Mouse (Mus musculus) limb, embryonic 13.5 days (tissue): ENCODE measurements at regions not wholly inside any gene's neighbourhood (a gene's known extent, or its start where the extent isn't known, plus 50 kb on each side); places are given as distances from the start of the nearest gene placed in this dataset.

Source experiments
- ATAC-seq: fragments of 200-750 bp; cut with Nextera tagmentation; 2 replicates; pipeline ENCODE4 v1.8.0; 2017; ENCODE audit warnings: low read depth, moderate number of reproducible peaks, moderate TSS enrichment; ENCODE audit not compliant: low FRiP score
- H3K27ac ChIP-seq: fragments of 300-500 bp; sonication (generic); 2 replicates; pipeline ENCODE4 v1.5.1; 2015; ENCODE audit warnings: inconsistent platforms, mild to moderate bottlenecking, moderate library complexity
- H3K27me3 ChIP-seq: fragments of 300-500 bp; sonication (generic); 2 replicates; pipeline ENCODE4 v1.6.1; 2015; ENCODE audit warnings: mild to moderate bottlenecking, inconsistent platforms
- H3K36me3 ChIP-seq: fragments of 300-500 bp; sonication (generic); 2 replicates; pipeline ENCODE4 v1.6.1; 2015; ENCODE audit warnings: inconsistent platforms, mild to moderate bottlenecking, moderate library complexity
- H3K4me1 ChIP-seq: fragments of 300-500 bp; sonication (generic); 2 replicates; pipeline ENCODE4 v1.6.1; 2015; ENCODE audit warnings: inconsistent platforms
- H3K4me2 ChIP-seq: fragments of 300-500 bp; sonication (generic); replicated peaks from 2 replicates; pipeline ENCODE4 v1.6.1; 2015; ENCODE audit warnings: inconsistent platforms, mild to moderate bottlenecking, moderate library complexity
- H3K4me3 ChIP-seq: fragments of 300-500 bp; sonication (generic); 2 replicates; pipeline ENCODE4 v1.5.1; 2015; ENCODE audit warnings: moderate library complexity, mild to moderate bottlenecking, inconsistent platforms
- H3K9ac ChIP-seq: fragments of 300-500 bp; sonication (generic); 2 replicates; pipeline ENCODE4 v1.6.1; 2015; ENCODE audit warnings: mild to moderate bottlenecking, inconsistent platforms
- H3K9me3 ChIP-seq: fragments of 300-500 bp; sonication (generic); 2 replicates; pipeline ENCODE4 v1.6.1; 2016; ENCODE audit warnings: inconsistent platforms
- WGBS: fragments of 180-500 bp; shearing (Covaris S2); methylation state at CpG from one replicate; pipeline ENCODE4 v1.1.7; 2015; 5-methylcytosine and 5-hydroxymethylcytosine counted together

GRCm38 (mm10) chr2:50853538-50854244 is 295.2 kb downstream of the Rnd3 start:
- Histone ChIP-seq H3K4me3 (no peak overlapping the region), H3K9me3 (no peaks in the 10 kb centered on the region), H3K9ac (no peak overlapping the region), H3K4me1 (peaks cover 30% of the 10 kb centered on the region), H3K27ac (no peak overlapping the region), H3K4me2 (0 out of 2 replicates have a peak overlapping the region, but pooled peaks have one; percentile 7), H3K36me3 (no peaks in the 10 kb centered on the region), H3K27me3 (0 out of 2 replicates have a peak, but pooled peaks cover 5% of the 10 kb centered on the region)
- ATAC-seq = peak; percentile 63; the same call in 1 of the 2 replicates
- WGBS = 36% methylated on average over 8 of the region's 8 CpGs

- Histone ChIP-seq H3K9ac (no peak overlapping the region), H3K27me3 (0 out of 2 replicates have a peak, but pooled peaks cover 5% of the 10 kb centered on the region), H3K27ac (no peak overlapping the region), H3K9me3 (no peaks in the 10 kb centered on the region), H3K4me3 (no peak overlapping the region), H3K36me3 (no peaks in the 10 kb centered on the region), H3K4me2 (no peak overlapping the region), H3K4me1 (peaks cover 30% of the 10 kb centered on the region)
- ATAC-seq = no peak
- 47% methylated on average over 2 of the region's 2 CpGs for WGBS
Measured at GRCm38 (mm10) chr2:50852413-50852919, 296.4 kb downstream of the Rnd3 start.

- no peak overlapping the region for H3K27ac ChIP-seq
- no peak overlapping the region for H3K9ac ChIP-seq
- no peaks in the 10 kb centered on the region for H3K36me3 ChIP-seq
- no peaks in the 10 kb centered on the region for H3K9me3 ChIP-seq
- peaks cover 28% of the 10 kb centered on the region for H3K4me1 ChIP-seq
- no peak overlapping the region for H3K4me3 ChIP-seq
- no peak overlapping the region for H3K4me2 ChIP-seq
- ATAC-seq = no peak
- WGBS = 89% methylated on average over 3 of the region's 3 CpGs
- H3K27me3 ChIP-seq = no peaks in the 10 kb centered on the region
Measured at GRCm38 (mm10) chr2:50850071-50850470, 298.8 kb downstream of the Rnd3 start.

- Histone ChIP-seq H3K4me2 (no peak overlapping the region), H3K27ac (no peak overlapping the region), H3K36me3 (no peaks in the 10 kb centered on the region), H3K27me3 (no peaks in the 10 kb centered on the region), H3K9me3 (0 out of 2 replicates have a peak, but pooled peaks cover 3% of the 10 kb centered on the region), H3K4me1 (no peaks in the 10 kb centered on the region), H3K9ac (no peak overlapping the region), H3K4me3 (no peak overlapping the region)
- 83% methylated on average over 2 of the region's 2 CpGs for WGBS
- ATAC-seq = no peak
Measured at GRCm38 (mm10) chr2:50841881-50842280, 307.0 kb downstream of the Rnd3 start.

- 39% methylated on average over 6 of the region's 6 CpGs for WGBS
- Histone ChIP-seq H3K36me3 (no peaks in the 10 kb centered on the region), H3K9ac (no peak overlapping the region), H3K4me2 (no peak overlapping the region), H3K4me3 (no peak overlapping the region), H3K27ac (no peak overlapping the region), H3K27me3 (0 out of 2 replicates have a peak, but pooled peaks cover 3% of the 10 kb centered on the region), H3K4me1 (peaks cover 10% of the 10 kb centered on the region), H3K9me3 (no peaks in the 10 kb centered on the region)
- ATAC-seq = no peak
Measured at GRCm38 (mm10) chr2:50835511-50836320, 313.2 kb downstream of the Rnd3 start.

GRCm38 (mm10) chr2:50833791-50834190 is 315.1 kb downstream of the Rnd3 start:
- Histone ChIP-seq H3K9me3 (no peaks in the 10 kb centered on the region), H3K27ac (no peak overlapping the region), H3K4me2 (no peak overlapping the region), H3K4me1 (peaks cover 10% of the 10 kb centered on the region), H3K27me3 (0 out of 2 replicates have a peak, but pooled peaks cover 3% of the 10 kb centered on the region), H3K36me3 (no peaks in the 10 kb centered on the region), H3K4me3 (no peak overlapping the region), H3K9ac (no peak overlapping the region)
- 81% methylated on average over 5 of the region's 5 CpGs for WGBS
- no peak for ATAC-seq

GRCm38 (mm10) chr2:50832471-50832870 is 316.4 kb downstream of the Rnd3 start:
- no peak overlapping the region for H3K4me2 ChIP-seq
- no peaks in the 10 kb centered on the region for H3K9me3 ChIP-seq
- H3K4me1 ChIP-seq = peaks cover 10% of the 10 kb centered on the region
- no peak overlapping the region for H3K9ac ChIP-seq
- ATAC-seq = no peak
- WGBS = 82% methylated on average over 4 of the region's 4 CpGs
- no peak overlapping the region for H3K4me3 ChIP-seq
- no peaks in the 10 kb centered on the region for H3K36me3 ChIP-seq
- H3K27me3 ChIP-seq = 0 out of 2 replicates have a peak, but pooled peaks cover 3% of the 10 kb centered on the region
- no peak overlapping the region for H3K27ac ChIP-seq

- H3K9ac ChIP-seq = no peak overlapping the region
- ATAC-seq = no peak
- H3K27ac ChIP-seq = no peak overlapping the region
- no peak overlapping the region for H3K4me3 ChIP-seq
- WGBS = 76% methylated on average over 5 of the region's 5 CpGs
- H3K4me1 ChIP-seq = peaks cover 10% of the 10 kb centered on the region
- H3K9me3 ChIP-seq = no peaks in the 10 kb centered on the region
- no peak overlapping the region for H3K4me2 ChIP-seq
- H3K27me3 ChIP-seq = 0 out of 2 replicates have a peak, but pooled peaks cover 3% of the 10 kb centered on the region
- no peaks in the 10 kb centered on the region for H3K36me3 ChIP-seq
Measured at GRCm38 (mm10) chr2:50830056-50830720, 318.7 kb downstream of the Rnd3 start.

GRCm38 (mm10) chr2:50827097-50827496 is 321.8 kb downstream of the Rnd3 start:
- Histone ChIP-seq H3K4me2 (0 out of 2 replicates have a peak overlapping the region, but pooled peaks have one; percentile 7), H3K9ac (no peak overlapping the region), H3K27ac (peak overlapping the region; percentile 33; the same call in 1 of the 2 replicates), H3K4me1 (peaks cover 14% of the 10 kb centered on the region), H3K36me3 (no peaks in the 10 kb centered on the region), H3K4me3 (no peak overlapping the region), H3K27me3 (no peaks in the 10 kb centered on the region), H3K9me3 (no peaks in the 10 kb centered on the region)
- 54% methylated on average over 5 of the region's 5 CpGs for WGBS
- peak; percentile 73 for ATAC-seq

- no peaks in the 10 kb centered on the region for H3K36me3 ChIP-seq
- no peaks in the 10 kb centered on the region for H3K9me3 ChIP-seq
- ATAC-seq = no peak
- 0 out of 2 replicates have a peak overlapping the region, but pooled peaks have one; percentile 33 for H3K27ac ChIP-seq
- H3K4me3 ChIP-seq = no peak overlapping the region
- peaks cover 14% of the 10 kb centered on the region for H3K4me1 ChIP-seq
- H3K27me3 ChIP-seq = no peaks in the 10 kb centered on the region
- WGBS = 83% methylated on average over 3 of the region's 3 CpGs
- no peak overlapping the region for H3K9ac ChIP-seq
- no peak overlapping the region for H3K4me2 ChIP-seq
Measured at GRCm38 (mm10) chr2:50826537-50826936, 322.4 kb downstream of the Rnd3 start.

GRCm38 (mm10) chr2:50825626-50826025 is 323.3 kb downstream of the Rnd3 start:
- Histone ChIP-seq H3K4me2 (no peak overlapping the region), H3K4me3 (no peak overlapping the region), H3K27ac (no peak overlapping the region), H3K36me3 (no peaks in the 10 kb centered on the region), H3K9ac (no peak overlapping the region), H3K4me1 (peaks cover 14% of the 10 kb centered on the region), H3K9me3 (no peaks in the 10 kb centered on the region), H3K27me3 (no peaks in the 10 kb centered on the region)
- 0 out of 2 replicates have a peak, but pooled peaks have one; percentile 32 for ATAC-seq
- whole genome bisulfite sequencing = 82% methylated on average over 5 of the region's 5 CpGs
